Mouse (Mus musculus): ENCODE results near the gene Ank2.

DNA sequence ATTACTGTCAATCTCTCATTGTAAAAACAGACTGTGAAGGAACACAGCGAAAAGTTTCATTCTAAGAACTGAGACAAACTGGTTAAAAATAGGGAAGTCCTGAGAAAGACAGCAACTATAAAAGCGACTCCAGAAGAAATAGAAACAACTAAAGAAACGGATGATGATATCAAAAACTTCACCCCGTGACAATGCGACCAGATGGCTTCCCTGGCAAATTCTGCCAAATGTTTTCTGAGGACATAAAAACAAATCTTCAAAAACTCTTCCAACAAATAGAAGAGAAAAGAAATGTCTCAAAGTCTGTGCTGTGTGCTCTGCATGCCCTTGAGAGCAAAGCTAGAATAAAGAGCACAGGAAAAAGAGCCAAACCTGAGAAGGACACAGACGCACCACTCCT is 129.6 kb downstream of the Ank2 start:
- TF ChIP-seq CTCF (conservative IDR thresholded peaks at IDR 0.05; ENCODE audit: insufficient read depth, insufficient read length, low read depth, low read length) = no peak
- TF ChIP-seq POLR2A (IDR thresholded peaks at IDR 0.05; ENCODE audit: low read depth, low read length) = no peak

Measured in kidney, adult 2 months (tissue).